Mouse (Mus musculus) erythroblast, embryonic 14.5 days (primary cell): Measurements from ENCODE around the gene C2cd5.

Experiments
- GATA1 ChIP-seq: IDR thresholded peaks from 2 replicates; pipeline ENCODE4 v1.6.1; 2012; ENCODE audit warnings: low read length, inconsistent platforms, mixed read lengths
- TAL1 ChIP-seq: IDR thresholded peaks from 3 replicates; pipeline ENCODE4 v1.6.1; 2012; ENCODE audit warnings: low read length, inconsistent platforms, mixed read lengths

DNA sequence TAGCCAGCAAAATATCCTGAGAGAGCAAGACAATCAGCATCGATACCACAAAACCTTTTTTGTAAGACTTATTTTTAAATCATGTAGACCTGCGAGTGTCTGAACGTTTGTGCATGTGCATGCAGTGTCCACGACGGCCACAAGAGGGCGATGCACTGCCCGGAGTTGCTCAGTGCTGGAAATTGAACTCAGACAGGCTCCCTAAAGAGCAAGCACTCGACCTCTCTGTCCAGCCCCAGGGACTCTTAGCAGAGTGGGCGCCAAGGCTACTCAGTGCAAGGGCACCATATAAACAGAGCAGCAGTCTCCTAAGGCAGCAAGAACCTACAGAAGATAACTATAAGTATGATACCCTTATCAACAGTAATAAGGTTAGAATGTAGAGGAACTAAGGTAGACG is 111.2 kb downstream of the C2cd5 start:
- TF ChIP-seq GATA1: no peak
- TF ChIP-seq TAL1: no peak
